Mouse (Mus musculus) forebrain, embryonic 10.5 days (tissue): ENCODE measurements around the gene Tmem164. TPM values are rescaled to one million over a fixed set of nuclear protein-coding genes. Genes with fewer than 3 reads are reported as not detected.

ENCODE experiments used
- DNase-seq: peaks from one replicate; pipeline ENCODE4 v3.0.0-alpha.2; 2017; ENCODE audit warnings: low spot score; ENCODE audit errors: extremely low spot score
- H3K27ac ChIP-seq: fragments of 300-500 bp; sonication (generic); 2 replicates; pipeline ENCODE4 v1.5.1; 2016; ENCODE audit warnings: mild to moderate bottlenecking
- H3K27me3 ChIP-seq: fragments of 300-500 bp; sonication (generic); 2 replicates; pipeline ENCODE4 v1.6.1; 2016; ENCODE audit warnings: mild to moderate bottlenecking; ENCODE audit not compliant: poor library complexity, severe bottlenecking
- H3K36me3 ChIP-seq: fragments of 300-500 bp; sonication (generic); replicated peaks from 2 replicates; pipeline ENCODE4 v1.6.1; 2016; ENCODE audit warnings: mild to moderate bottlenecking, moderate library complexity
- H3K4me1 ChIP-seq: fragments of 300-500 bp; sonication (generic); 2 replicates; pipeline ENCODE4 v1.6.1; 2016
- H3K4me3 ChIP-seq: fragments of 300-500 bp; sonication (generic); 2 replicates; pipeline ENCODE4 v1.5.1; 2016; ENCODE audit warnings: mild to moderate bottlenecking, moderate library complexity
- H3K9me3 ChIP-seq: fragments of 300-500 bp; sonication (generic); 2 replicates; pipeline ENCODE4 v1.6.1; 2016; ENCODE audit warnings: mild to moderate bottlenecking, moderate library complexity
- WGBS: fragments of 180-500 bp; shearing (Covaris S2); methylation state at CpG from one replicate; pipeline ENCODE4 v1.1.7; 2016; 5-methylcytosine and 5-hydroxymethylcytosine counted together
- polyA plus RNA-seq: library from polyadenylated mRNA; unstranded; fragments of >200 nt; fragmentation: Nextera tagmentation; extraction: Ambion mirVana; gene quantifications from 2 replicates; pipeline ENCODE4 v1.2.1, GENCODE M21; 2016

Gene Tmem164
- polyA plus RNA-seq, 1 experiment from 2014 or later, result 67.4 TPM

GRCm38 (mm10) chrX:142825309-142825708 is 144.1 kb downstream of the Tmem164 start:
- 77% methylated on average over 1 of the region's 1 CpGs for WGBS
- no peaks in the 10 kb centered on the region for H3K9me3 ChIP-seq
- peaks cover 66% of the 10 kb centered on the region for H3K27me3 ChIP-seq

GRCm38 (mm10) chrX:142827644-142828043 is 146.4 kb downstream of the Tmem164 start:
- peaks cover 84% of the 10 kb centered on the region for H3K27me3 ChIP-seq
- no peak overlapping the region for H3K27ac ChIP-seq
- 76% methylated on average over 1 of the region's 1 CpGs for whole genome bisulfite sequencing
- H3K9me3 ChIP-seq, result no peaks in the 10 kb centered on the region
- H3K4me3 ChIP-seq, result no peak overlapping the region
- H3K4me1 ChIP-seq, result peaks cover 19% of the 10 kb centered on the region
- DNase-seq, result no peak
- no peaks in the 10 kb centered on the region for H3K36me3 ChIP-seq

More at GRCm38 (mm10) chrX:142825309-142825708, 144.1 kb downstream of the Tmem164 start:
- H3K4me3 ChIP-seq, result no peak overlapping the region
- peaks cover 19% of the 10 kb centered on the region for H3K4me1 ChIP-seq
- no peaks in the 10 kb centered on the region for H3K36me3 ChIP-seq
- no peak for DNase-seq
- no peak overlapping the region for H3K27ac ChIP-seq

DNA sequence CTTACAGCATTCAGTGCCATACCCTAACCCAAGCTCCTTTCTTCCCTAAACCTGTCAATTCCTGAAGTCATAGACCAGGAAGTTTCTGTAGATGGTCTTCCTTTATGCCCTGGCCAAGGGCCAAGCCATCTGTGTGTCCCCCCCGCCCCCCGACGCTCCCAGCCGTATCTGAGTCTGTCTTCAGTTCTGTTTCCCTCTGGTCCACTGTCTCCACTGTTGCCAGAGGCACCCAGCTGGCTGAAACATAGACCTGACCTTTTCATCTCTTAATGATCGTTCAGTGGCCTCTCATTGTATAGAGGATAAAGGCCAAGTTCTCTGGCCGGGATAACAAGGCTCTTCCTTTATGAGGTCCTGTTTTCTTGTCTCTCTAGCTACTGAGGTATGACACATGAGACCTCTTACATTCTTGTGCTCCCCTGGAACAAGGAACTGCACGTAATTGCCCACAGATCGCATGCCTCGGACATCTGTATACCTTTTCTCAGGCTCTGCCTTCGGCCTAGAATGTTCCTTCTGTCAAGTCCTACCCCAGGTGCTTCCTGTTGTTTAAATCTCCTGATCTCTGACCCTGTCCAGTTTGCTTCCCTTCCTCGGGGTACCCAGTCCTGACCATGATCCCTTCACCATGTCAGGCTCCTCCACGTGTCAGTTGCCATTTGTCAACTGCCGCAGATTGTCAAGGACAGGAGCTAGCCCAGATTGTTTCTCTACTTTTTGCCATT is 147.1 kb downstream of the Tmem164 start:
- no peak overlapping the region for H3K27ac ChIP-seq
- no peak for DNase-seq
- H3K4me3 ChIP-seq, result no peak overlapping the region
- H3K36me3 ChIP-seq, result no peaks in the 10 kb centered on the region
- H3K4me1 ChIP-seq, result peaks cover 16% of the 10 kb centered on the region
- 64% methylated on average over 13 of the region's 13 CpGs for WGBS
- H3K27me3 ChIP-seq, result peaks cover 84% of the 10 kb centered on the region
- no peaks in the 10 kb centered on the region for H3K9me3 ChIP-seq

DNA sequence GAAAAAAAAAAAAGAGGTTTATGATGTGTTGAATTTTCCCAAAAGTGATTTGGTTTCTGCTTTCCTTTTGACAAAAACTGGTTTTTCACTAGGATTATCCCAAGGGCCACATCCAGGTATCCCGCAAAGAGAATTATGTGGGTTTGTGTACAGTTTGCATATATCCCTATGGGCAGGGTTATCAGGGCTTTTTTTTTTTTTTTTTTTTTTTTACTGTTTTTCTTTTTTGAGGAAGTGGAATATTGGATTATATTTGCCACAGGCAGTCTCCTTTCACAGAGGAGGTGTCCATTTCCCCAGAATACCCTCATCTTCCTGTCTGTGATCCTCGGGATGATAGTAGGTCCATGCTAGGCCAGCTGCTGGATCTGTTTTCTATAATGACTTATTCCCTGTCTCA is 148.1 kb downstream of the Tmem164 start:
- Histone ChIP-seq H3K4me3 (no peak overlapping the region), H3K27ac (no peak overlapping the region), H3K36me3 (peaks cover 7% of the 10 kb centered on the region; the same call in 1 of the 2 replicates), H3K27me3 (peaks cover 83% of the 10 kb centered on the region), H3K9me3 (no peaks in the 10 kb centered on the region), H3K4me1 (peaks cover 12% of the 10 kb centered on the region)
- no peak for DNase-seq
- 95% methylated on average over 2 of the region's 2 CpGs for WGBS

DNA sequence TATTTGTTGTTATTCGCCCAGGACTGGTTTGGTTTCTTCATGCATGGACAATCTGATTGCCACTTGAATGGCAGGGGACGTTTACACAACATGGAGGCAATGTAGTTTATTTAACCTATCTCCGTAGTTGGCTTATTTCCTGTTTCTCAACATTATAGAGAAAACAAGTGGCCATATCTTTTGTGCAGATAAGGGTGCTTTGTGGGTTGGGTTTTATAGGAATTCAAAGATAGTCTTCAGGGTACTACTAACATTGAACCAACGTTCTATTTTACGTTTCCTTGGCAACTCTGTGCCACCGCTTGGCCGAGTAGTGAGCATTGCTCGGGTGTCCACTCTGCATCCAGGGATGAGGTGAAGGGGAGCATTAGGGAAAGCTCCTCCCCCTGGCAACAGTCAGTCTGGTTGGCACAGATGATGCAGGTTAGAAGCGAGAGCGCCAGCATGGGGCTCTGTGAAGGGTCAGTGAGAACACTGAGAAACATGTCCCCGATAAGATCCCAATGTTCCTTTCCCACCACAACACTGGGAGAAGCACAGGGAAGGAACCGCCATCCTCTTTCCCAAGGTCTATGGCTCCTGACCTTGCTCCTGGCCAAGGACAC is 148.8 kb downstream of the Tmem164 start:
- 91% methylated on average over 12 of the region's 12 CpGs for WGBS
- Histone ChIP-seq H3K9me3 (no peaks in the 10 kb centered on the region), H3K27me3 (peaks cover 89% of the 10 kb centered on the region), H3K4me3 (no peak overlapping the region), H3K36me3 (peaks cover 13% of the 10 kb centered on the region), H3K4me1 (peaks cover 12% of the 10 kb centered on the region), H3K27ac (no peak overlapping the region)
- DNase-seq, result no peak

DNA sequence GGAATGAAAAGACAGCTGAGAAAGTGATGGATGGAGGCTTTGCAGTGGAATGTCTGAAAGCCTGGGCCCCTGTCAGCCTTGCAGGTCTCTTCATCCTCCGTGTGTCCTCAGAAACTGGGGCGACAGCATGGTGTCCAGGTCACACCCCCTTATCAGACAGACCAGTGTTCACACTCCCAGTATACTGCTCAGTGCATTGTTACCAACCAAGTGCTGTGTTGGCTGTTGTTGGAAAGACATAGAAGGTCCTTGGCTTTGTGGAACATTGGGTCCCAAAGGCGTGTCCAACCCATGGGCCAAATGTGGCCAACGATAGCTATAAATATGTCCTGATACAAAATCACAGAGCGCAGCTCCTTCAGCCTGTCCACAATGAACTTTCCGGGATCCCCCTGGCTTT is 149.4 kb downstream of the Tmem164 start:
- Histone ChIP-seq H3K4me1 (peaks cover 12% of the 10 kb centered on the region), H3K27me3 (peaks cover 93% of the 10 kb centered on the region)
- WGBS, result 94% methylated on average over 6 of the region's 6 CpGs

DNA sequence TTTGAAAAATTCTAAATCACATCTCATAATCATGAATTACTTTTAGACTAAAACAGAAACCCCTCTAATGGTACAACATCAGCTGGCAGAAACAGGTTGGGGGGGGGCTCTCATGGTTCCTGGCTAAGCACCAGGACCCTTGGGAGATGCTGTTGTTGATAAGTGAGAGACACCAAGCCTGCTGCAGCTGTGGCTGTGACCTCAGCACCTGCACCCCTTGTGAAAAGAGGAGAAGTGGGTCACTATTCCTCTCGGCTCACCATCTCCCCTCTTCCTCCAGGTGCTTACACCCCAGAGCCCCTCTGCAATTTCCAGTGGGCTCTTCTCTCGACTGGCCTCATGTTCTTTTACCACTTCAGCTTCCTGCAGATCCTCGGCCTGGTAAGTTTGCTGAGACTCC is 151.0 kb downstream of the Tmem164 start:
- Histone ChIP-seq H3K4me3 (no peak overlapping the region), H3K9me3 (no peaks in the 10 kb centered on the region), H3K27ac (no peak overlapping the region), H3K36me3 (peaks cover 26% of the 10 kb centered on the region), H3K27me3 (peaks cover 93% of the 10 kb centered on the region), H3K4me1 (peaks cover 12% of the 10 kb centered on the region)
- WGBS, result 87% methylated on average over 3 of the region's 3 CpGs
- DNase-seq, result no peak

More for the DNA sequence above, 149.4 kb downstream of the Tmem164 start:
- Histone ChIP-seq H3K4me3 (no peak overlapping the region), H3K9me3 (no peaks in the 10 kb centered on the region), H3K27ac (no peak overlapping the region), H3K36me3 (peaks cover 17% of the 10 kb centered on the region)
- DNase-seq, result no peak

GRCm38 (mm10) chrX:142833164-142833796 is 152.1 kb downstream of the Tmem164 start:
- H3K27ac ChIP-seq, result no peak overlapping the region
- peaks cover 26% of the 10 kb centered on the region for H3K36me3 ChIP-seq
- H3K9me3 ChIP-seq, result no peaks in the 10 kb centered on the region
- peaks cover 9% of the 10 kb centered on the region for H3K4me1 ChIP-seq
- peaks cover 94% of the 10 kb centered on the region for H3K27me3 ChIP-seq
- no peak overlapping the region for H3K4me3 ChIP-seq
- 85% methylated on average over 13 of the region's 13 CpGs for WGBS
- no peak for DNase-seq

GRCm38 (mm10) chrX:142834807-142835206 is 153.6 kb downstream of the Tmem164 start:
- H3K27me3 ChIP-seq, result peaks cover 99% of the 10 kb centered on the region
- no peak for DNase-seq
- peaks cover 26% of the 10 kb centered on the region for H3K36me3 ChIP-seq
- H3K9me3 ChIP-seq, result no peaks in the 10 kb centered on the region
- H3K4me1 ChIP-seq, result peaks cover 4% of the 10 kb centered on the region; the same call in 1 of the 2 replicates
- 91% methylated on average over 6 of the region's 6 CpGs for WGBS
- no peak overlapping the region for H3K27ac ChIP-seq
- H3K4me3 ChIP-seq, result no peak overlapping the region

GRCm38 (mm10) chrX:142836399-142836798 is 155.2 kb downstream of the Tmem164 start:
- WGBS, result 93% methylated on average over 7 of the region's 7 CpGs
- H3K27ac ChIP-seq, result no peak overlapping the region
- peaks cover 4% of the 10 kb centered on the region; the same call in 1 of the 2 replicates for H3K4me1 ChIP-seq
- H3K36me3 ChIP-seq, result peaks cover 26% of the 10 kb centered on the region
- peaks cover 97% of the 10 kb centered on the region for H3K27me3 ChIP-seq
- DNase-seq, result no peak
- no peak overlapping the region for H3K4me3 ChIP-seq
- no peaks in the 10 kb centered on the region for H3K9me3 ChIP-seq

DNA sequence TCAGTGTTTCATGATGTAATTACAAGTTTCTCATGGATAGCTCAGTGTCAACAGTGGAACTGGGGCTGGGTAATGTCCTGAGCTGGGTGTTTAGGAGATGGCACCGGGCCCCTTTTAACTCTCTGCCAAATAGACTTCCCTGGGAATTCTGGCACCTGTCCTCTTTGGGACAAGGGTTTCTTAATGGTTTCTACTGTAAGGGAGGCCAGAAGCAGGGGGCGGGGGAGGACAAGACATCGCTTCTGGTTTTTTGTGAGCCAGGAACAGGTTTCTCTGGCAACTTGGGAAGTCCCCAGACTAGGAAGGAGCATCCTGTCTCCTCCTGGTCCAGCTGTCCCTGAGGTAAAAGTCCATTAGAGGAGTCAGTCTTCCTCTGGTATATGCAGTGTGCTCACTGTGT is 156.1 kb downstream of the Tmem164 start:
- peaks cover 97% of the 10 kb centered on the region for H3K27me3 ChIP-seq
- H3K27ac ChIP-seq, result no peak overlapping the region
- H3K4me1 ChIP-seq, result peaks cover 4% of the 10 kb centered on the region; the same call in 1 of the 2 replicates
- H3K9me3 ChIP-seq, result no peaks in the 10 kb centered on the region
- WGBS, result 99% methylated on average over 3 of the region's 3 CpGs
- no peak for DNase-seq
- peaks cover 26% of the 10 kb centered on the region for H3K36me3 ChIP-seq
- no peak overlapping the region for H3K4me3 ChIP-seq

- Histone ChIP-seq H3K9me3 (no peaks in the 10 kb centered on the region), H3K4me3 (no peak overlapping the region), H3K27ac (no peak overlapping the region), H3K36me3 (peaks cover 21% of the 10 kb centered on the region), H3K4me1 (no peaks in the 10 kb centered on the region), H3K27me3 (peaks cover 90% of the 10 kb centered on the region)
- 86% methylated on average over 2 of the region's 2 CpGs for WGBS
- DNase-seq, result no peak
Measured at GRCm38 (mm10) chrX:142838841-142839240, 157.6 kb downstream of the Tmem164 start.

GRCm38 (mm10) chrX:142839411-142839810 is 158.2 kb downstream of the Tmem164 start:
- Histone ChIP-seq H3K4me3 (no peak overlapping the region), H3K36me3 (peaks cover 18% of the 10 kb centered on the region), H3K27ac (no peak overlapping the region), H3K27me3 (peaks cover 89% of the 10 kb centered on the region), H3K4me1 (no peaks in the 10 kb centered on the region), H3K9me3 (no peaks in the 10 kb centered on the region)
- 94% methylated on average over 7 of the region's 7 CpGs for WGBS
- no peak for DNase-seq
